Mouse (Mus musculus) CH12.LX (cell line): Measurements from ENCODE around the gene Lgals4. TPM values are rescaled to one million over a fixed set of nuclear protein-coding genes. Genes with fewer than 3 reads are reported as not detected.

ENCODE experiments used
- DNase-seq: peaks from one replicate; pipeline ENCODE4 v3.0.0-alpha.2; 2013; ENCODE audit errors: extremely low read depth
- H3K27ac ChIP-seq: 2 replicates; pipeline ENCODE4 v1.5.1; 2012; ENCODE audit warnings: low read depth, mild to moderate bottlenecking, control low read depth, moderate library complexity; ENCODE audit not compliant: insufficient read depth
- H3K27me3 ChIP-seq: replicated peaks from 2 replicates; pipeline ENCODE3; 2012; ENCODE audit warnings: inconsistent platforms
- H3K36me3 ChIP-seq, 2 experiments: replicated peaks in 1 of 2; 2 replicates each; pipeline versions ENCODE3 to v1.6.1; 2012; ENCODE audit warnings: inconsistent platforms in 1 of 2, low read length in 1 of 2, mild to moderate bottlenecking in 1 of 2, mixed read lengths in 1 of 2, moderate library complexity in 1 of 2; ENCODE audit not compliant: control insufficient read depth in 1 of 2, insufficient read depth in 1 of 2
- H3K4me1 ChIP-seq, 2 experiments: 2 replicates each; pipeline ENCODE4 v1.6.1; 2012; ENCODE audit warnings: inconsistent platforms in 1 of 2, moderate library complexity in 1 of 2; ENCODE audit not compliant: insufficient read depth in 2 of 2, control insufficient read depth in 1 of 2
- H3K4me2 ChIP-seq: 2 replicates; pipeline ENCODE4 v1.6.1; 2012; ENCODE audit warnings: low read depth, mild to moderate bottlenecking, control low read depth; ENCODE audit not compliant: poor library complexity, insufficient read depth, severe bottlenecking
- H3K4me3 ChIP-seq, 3 experiments: fragments of 150-350 bp in 1 of 3; sonication (generic) in 1 of 3; replicated peaks in 1 of 3; 2 replicates each; pipeline versions ENCODE3 to v1.5.1; 2011 to 2012; ENCODE audit warnings: low read depth in 2 of 3, low read length in 2 of 3, mild to moderate bottlenecking in 2 of 3, moderate library complexity in 2 of 3, control low read depth in 1 of 3, improper control_type of control experiment in 1 of 3, inconsistent platforms in 1 of 3, mixed read lengths in 1 of 3; ENCODE audit not compliant: poor library complexity in 1 of 3
- H3K79me2 ChIP-seq: replicated peaks from 2 replicates; pipeline ENCODE4 v1.6.1; 2012; ENCODE audit warnings: mild to moderate bottlenecking, moderate library complexity; ENCODE audit not compliant: control insufficient read depth, poor library complexity, insufficient read depth, severe bottlenecking; ENCODE audit errors: extremely low read depth
- H3K9ac ChIP-seq: 2 replicates; pipeline ENCODE4 v1.6.1; 2012; ENCODE audit warnings: low read depth, mild to moderate bottlenecking, control low read depth, moderate library complexity; ENCODE audit not compliant: insufficient read depth
- H3K9me3 ChIP-seq: replicated peaks from 2 replicates; pipeline ENCODE3; 2012; ENCODE audit warnings: low read length, inconsistent platforms, mixed read lengths
- BHLHE40 ChIP-seq: IDR thresholded peaks from 2 replicates; pipeline ENCODE4 v1.6.1; 2011; ENCODE audit warnings: mild to moderate bottlenecking, low read depth, low read length, improper control_type of control experiment
- CHD1 ChIP-seq: IDR thresholded peaks from 2 replicates; pipeline ENCODE4 v1.6.1; 2012; ENCODE audit warnings: low read depth, low read length, improper control_type of control experiment, inconsistent platforms
- CHD2 ChIP-seq: IDR thresholded peaks from 2 replicates; pipeline ENCODE4 v1.6.1; 2011; ENCODE audit warnings: low read length, improper control_type of control experiment
- CTCF ChIP-seq, 2 experiments: IDR thresholded peaks in 1 of 2; conservative IDR thresholded peaks in 1 of 2; 2 replicates each; pipeline ENCODE4 v1.5.1; 2011 to 2012; ENCODE audit warnings: low read depth in 2 of 2, low read length in 2 of 2, improper control_type of control experiment in 1 of 2, inconsistent platforms in 1 of 2, mild to moderate bottlenecking in 1 of 2, moderate library complexity in 1 of 2
- EP300 ChIP-seq: IDR thresholded peaks from 2 replicates; pipeline ENCODE4 v1.6.1; 2011; ENCODE audit warnings: low read length, improper control_type of control experiment
- ETS1 ChIP-seq: conservative IDR thresholded peaks from 2 replicates; pipeline ENCODE4 v1.6.1; 2012; ENCODE audit warnings: low read depth, mild to moderate bottlenecking, inconsistent platforms, low read length, improper control_type of control experiment, moderate library complexity
- JUN ChIP-seq: IDR thresholded peaks from 2 replicates; pipeline ENCODE4 v1.6.1; 2011; ENCODE audit warnings: low read depth, mild to moderate bottlenecking, low read length, improper control_type of control experiment, moderate library complexity; ENCODE audit not compliant: insufficient read depth
- KAT2A ChIP-seq: IDR thresholded peaks from 2 replicates; pipeline ENCODE4 v1.6.1; 2012; ENCODE audit warnings: low read length, improper control_type of control experiment, inconsistent platforms; ENCODE audit not compliant: insufficient replicate concordance
- MAX ChIP-seq: IDR thresholded peaks from 2 replicates; pipeline ENCODE4 v1.6.1; 2011; ENCODE audit warnings: low read length, improper control_type of control experiment
- MYC ChIP-seq: IDR thresholded peaks from 2 replicates; pipeline ENCODE4 v1.6.1; 2011; ENCODE audit warnings: low read depth, mild to moderate bottlenecking, improper control_type of control experiment, low read length
- NELFE ChIP-seq: IDR thresholded peaks from 2 replicates; pipeline ENCODE4 v1.6.1; 2011; ENCODE audit warnings: low read depth, low read length, improper control_type of control experiment
- NRF1 ChIP-seq: IDR thresholded peaks from 2 replicates; pipeline ENCODE4 v1.6.1; 2014; ENCODE audit warnings: low read depth, mild to moderate bottlenecking, inconsistent platforms, low read length, improper control_type of control experiment, moderate library complexity
- PAX5 ChIP-seq: IDR thresholded peaks from 2 replicates; pipeline ENCODE4 v1.6.1; 2012; ENCODE audit warnings: low read length, inconsistent platforms, mixed read lengths
- RAD21 ChIP-seq: IDR thresholded peaks from 2 replicates; pipeline ENCODE4 v1.6.1; 2011; ENCODE audit warnings: low read depth, mild to moderate bottlenecking, low read length, improper control_type of control experiment, moderate library complexity
- RCOR1 ChIP-seq: conservative IDR thresholded peaks from 2 replicates; pipeline ENCODE4 v1.6.1; 2012; ENCODE audit warnings: low read depth, mild to moderate bottlenecking, inconsistent platforms, low read length, improper control_type of control experiment
- TCF12 ChIP-seq: IDR thresholded peaks from 2 replicates; pipeline ENCODE4 v1.6.1; 2014; ENCODE audit warnings: low read depth, mild to moderate bottlenecking, inconsistent platforms, low read length, improper control_type of control experiment
- USF2 ChIP-seq: conservative IDR thresholded peaks from 2 replicates; pipeline ENCODE4 v1.6.1; 2011; ENCODE audit warnings: low read depth, low read length, improper control_type of control experiment
- ZC3H11A ChIP-seq: IDR thresholded peaks from 2 replicates; pipeline ENCODE4 v1.6.1; 2012; ENCODE audit warnings: low read depth, mild to moderate bottlenecking, inconsistent platforms, low read length, improper control_type of control experiment
- ZMIZ1 ChIP-seq: IDR thresholded peaks from 2 replicates; pipeline ENCODE4 v1.6.1; 2012; ENCODE audit warnings: low read depth, mild to moderate bottlenecking, inconsistent platforms, low read length, improper control_type of control experiment
- dilution Hi-C: fragments of 300-500 bp; cut with MboI; formaldehyde crosslinking; loops from 2 replicates; pipeline ENCODE4 v1.14.3; 2020; ENCODE audit warnings: low sequenced_read_pairs; ENCODE audit not compliant: extremely low pct_unique_long_range_greater_than_20kb, extremely low pct_ligation_motif_present
- in situ Hi-C: fragments of 300-500 bp; cut with MboI; formaldehyde crosslinking; loops from 3 replicates; pipeline ENCODE4 v1.14.3; 2019; ENCODE audit warnings: low sequenced_read_pairs, low pct_ligation_motif_present, low pct_unique_long_range_greater_than_20kb, mixed read lengths
- polyA plus RNA-seq: library from polyadenylated mRNA; unstranded; fragments of >175 nt; gene quantifications from 2 replicates; pipeline ENCODE4 v1.2.1, GENCODE M21; 2012; ENCODE audit warnings: low read depth; ENCODE audit not compliant: insufficient read length
- total RNA-seq, 2 experiments: library from RNA; depleted of rRNA; stranded (reverse); fragments of 300-350 nt in 1 of 2; fragments of >200 nt in 1 of 2; gene quantifications; 2 replicates each; pipeline ENCODE4 v1.2.3; 2012 to 2014

The Lgals4 gene
- total and polyA plus RNA-seq, 3 experiments, result 2.6 to 7.0 (median 6.5) TPM

DNA sequence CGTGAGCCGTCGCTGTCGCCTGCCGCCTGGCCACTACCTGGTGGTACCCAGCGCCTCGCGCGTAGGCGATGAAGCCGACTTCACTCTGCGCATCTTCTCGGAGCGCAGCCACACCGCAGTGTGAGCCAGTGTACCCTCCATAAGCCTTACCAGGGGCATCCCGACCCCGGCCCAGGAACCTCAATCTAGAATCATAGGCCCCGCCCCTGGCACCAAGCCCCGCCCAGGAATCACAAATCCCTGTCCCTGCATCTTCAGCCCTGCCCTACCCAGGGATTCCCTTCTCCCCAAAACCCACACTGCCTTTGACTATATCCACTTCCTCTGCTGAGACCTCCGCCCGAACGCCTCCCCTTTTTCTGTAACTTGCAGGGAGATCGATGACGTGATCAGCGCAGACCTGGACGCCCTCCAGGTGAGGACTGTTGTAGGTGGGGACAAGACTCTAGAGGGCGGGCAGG is 55.1 kb downstream of the Lgals4 start:
- Histone ChIP-seq H3K27me3 (no peaks in the 10 kb centered on the region), H3K4me3 (no peak overlapping the region), H3K27ac (no peak overlapping the region), H3K36me3 (peaks cover 17 to 57% of the 10 kb centered on the region in 2 experiments), H3K9ac (no peak overlapping the region), H3K4me2 (no peak overlapping the region), H3K4me1 (no peaks in the 10 kb centered on the region), H3K79me2 (no peaks in the 10 kb centered on the region), H3K9me3 (no peaks in the 10 kb centered on the region)
- dilution Hi-C loops (no loop called here), in situ Hi-C loops (no loop called here)
- no peak for TF ChIP-seq CTCF (conservative IDR thresholded peaks at IDR 0.05 in 1 of 2, IDR thresholded peaks at IDR 0.05 in 1 of 2; ENCODE audit: low read depth in 2 of 2, low read length in 2 of 2)
- no peak for TF ChIP-seq ZMIZ1
- TF ChIP-seq MAX, result no peak
- TF ChIP-seq CHD1, result no peak
- no peak for TF ChIP-seq TCF12
- TF ChIP-seq KAT2A, result no peak
- TF ChIP-seq BHLHE40, result no peak
- TF ChIP-seq JUN, result no peak
- no peak for TF ChIP-seq CHD2
- TF ChIP-seq NRF1, result no peak
- no peak for TF ChIP-seq RCOR1
- TF ChIP-seq RAD21, result no peak
- no peak for TF ChIP-seq NELFE
- no peak for TF ChIP-seq PAX5
- TF ChIP-seq MYC, result no peak
- TF ChIP-seq USF2, result no peak
- no peak for TF ChIP-seq EP300
- no peak for TF ChIP-seq ZC3H11A
- no peak for TF ChIP-seq ETS1
- no peak for DNase-seq

Other genes starting within 250 kb of the Lgals4 start
- gene Samd4b, start 235.7 kb upstream of the Lgals4 start, total RNA-seq (2012; rRNA removed), result 7.7 and 10.0 TPM in 2 replicates
- gene Samd4b, start 235.7 kb upstream of the Lgals4 start, total RNA-seq (2014; rRNA removed), result 2.7 and 3.7 TPM in 2 replicates
- gene Samd4b, start 235.7 kb upstream of the Lgals4 start, polyA plus RNA-seq, result 18.0 and 24.6 TPM in 2 replicates
- 8.3 and 10.7 TPM in 2 replicates for gene Pak4, start 235.7 kb upstream of the Lgals4 start, total RNA-seq (2012; rRNA removed)
- 6.7 and 7.5 TPM in 2 replicates for gene Pak4, start 235.7 kb upstream of the Lgals4 start, total RNA-seq (2014; rRNA removed)
- gene Pak4, start 235.7 kb upstream of the Lgals4 start, polyA plus RNA-seq, result 10.5 and 11.2 TPM in 2 replicates
- gene Acp7, start 202.5 kb upstream of the Lgals4 start, total RNA-seq (2012; rRNA removed), result not detected in 2 replicates
- not detected in 2 replicates for gene Acp7, start 202.5 kb upstream of the Lgals4 start, total RNA-seq (2014; rRNA removed)
- gene Acp7, start 202.5 kb upstream of the Lgals4 start, polyA plus RNA-seq, result not detected in 2 replicates
- not detected in 2 replicates for gene Fbxo27, start 141.0 kb upstream of the Lgals4 start, total RNA-seq (2012; rRNA removed)
- not detected in 2 replicates for gene Fbxo27, start 141.0 kb upstream of the Lgals4 start, total RNA-seq (2014; rRNA removed)
- gene Fbxo27, start 141.0 kb upstream of the Lgals4 start, polyA plus RNA-seq, result not detected in 2 replicates
- 0.13 and 0.25 TPM in 2 replicates for gene Fbxo17, start 117.0 kb upstream of the Lgals4 start, total RNA-seq (2012; rRNA removed)
- not detected in 2 replicates for gene Fbxo17, start 117.0 kb upstream of the Lgals4 start, total RNA-seq (2014; rRNA removed)
- gene Fbxo17, start 117.0 kb upstream of the Lgals4 start, polyA plus RNA-seq, result 0.26 and 0.37 TPM in 2 replicates
- gene Mrps12, start 92.0 kb upstream of the Lgals4 start, total RNA-seq (2012; rRNA removed), result 112 and 137 TPM in 2 replicates
- 85.9 and 91.6 TPM in 2 replicates for gene Mrps12, start 92.0 kb upstream of the Lgals4 start, total RNA-seq (2014; rRNA removed)
- 66.0 and 69.9 TPM in 2 replicates for gene Mrps12, start 92.0 kb upstream of the Lgals4 start, polyA plus RNA-seq
- 16.7 and 17.1 TPM in 2 replicates for gene Sars2, start 91.9 kb upstream of the Lgals4 start, total RNA-seq (2012; rRNA removed)
- gene Sars2, start 91.9 kb upstream of the Lgals4 start, total RNA-seq (2014; rRNA removed), result 10.5 and 11.7 TPM in 2 replicates
- gene Sars2, start 91.9 kb upstream of the Lgals4 start, polyA plus RNA-seq, result 24.7 and 24.9 TPM in 2 replicates
- gene Ccer2, start 77.7 kb upstream of the Lgals4 start, total RNA-seq (2012; rRNA removed), result 0.17 TPM in 1 of 2 replicates, not detected in the other
- gene Ccer2, start 77.7 kb upstream of the Lgals4 start, total RNA-seq (2014; rRNA removed), result not detected in 2 replicates
- not detected in 2 replicates for gene Ccer2, start 77.7 kb upstream of the Lgals4 start, polyA plus RNA-seq
- 66.2 and 68.3 TPM in 2 replicates for gene Sirt2, start 67.1 kb upstream of the Lgals4 start, total RNA-seq (2012; rRNA removed)
- 36.0 and 40.9 TPM in 2 replicates for gene Sirt2, start 67.1 kb upstream of the Lgals4 start, total RNA-seq (2014; rRNA removed)
- 124 and 128 TPM in 2 replicates for gene Sirt2, start 67.1 kb upstream of the Lgals4 start, polyA plus RNA-seq
- 59.3 and 62.8 TPM in 2 replicates for gene Nfkbib, start 66.3 kb upstream of the Lgals4 start, total RNA-seq (2012; rRNA removed)
- gene Nfkbib, start 66.3 kb upstream of the Lgals4 start, total RNA-seq (2014; rRNA removed), result 24.6 and 30.5 TPM in 2 replicates
- 97.5 and 101 TPM in 2 replicates for gene Nfkbib, start 66.3 kb upstream of the Lgals4 start, polyA plus RNA-seq
- 60.9 and 65.5 TPM in 2 replicates for gene Rinl, start 44.9 kb upstream of the Lgals4 start, total RNA-seq (2012; rRNA removed)
- 41.5 and 46.1 TPM in 2 replicates for gene Rinl, start 44.9 kb upstream of the Lgals4 start, total RNA-seq (2014; rRNA removed)
- 60.6 and 61.8 TPM in 2 replicates for gene Rinl, start 44.9 kb upstream of the Lgals4 start, polyA plus RNA-seq
- gene Hnrnpl, start 25.3 kb upstream of the Lgals4 start, total RNA-seq (2012; rRNA removed), result 296 and 342 TPM in 2 replicates
- gene Hnrnpl, start 25.3 kb upstream of the Lgals4 start, total RNA-seq (2014; rRNA removed), result 365 and 371 TPM in 2 replicates
- gene Hnrnpl, start 25.3 kb upstream of the Lgals4 start, polyA plus RNA-seq, result 640 and 645 TPM in 2 replicates
- 103 and 124 TPM in 2 replicates for gene Ech1, start 8.6 kb upstream of the Lgals4 start, total RNA-seq (2012; rRNA removed)
- gene Ech1, start 8.6 kb upstream of the Lgals4 start, total RNA-seq (2014; rRNA removed), result 119 and 121 TPM in 2 replicates
- 65.1 and 67.6 TPM in 2 replicates for gene Ech1, start 8.6 kb upstream of the Lgals4 start, polyA plus RNA-seq
- gene Lgals7, start 30.0 kb downstream of the Lgals4 start, total RNA-seq (2012; rRNA removed), result not detected in 2 replicates
- gene Lgals7, start 30.0 kb downstream of the Lgals4 start, total RNA-seq (2014; rRNA removed), result not detected in 2 replicates
- gene Lgals7, start 30.0 kb downstream of the Lgals4 start, polyA plus RNA-seq, result not detected in 2 replicates
- 0.17 TPM in 2 replicates for gene Capn12, start 47.6 kb downstream of the Lgals4 start, total RNA-seq (2012; rRNA removed)
- not detected in 2 replicates for gene Capn12, start 47.6 kb downstream of the Lgals4 start, total RNA-seq (2014; rRNA removed)
- not detected in 2 replicates for gene Capn12, start 47.6 kb downstream of the Lgals4 start, polyA plus RNA-seq
- gene Actn4, start 128.5 kb downstream of the Lgals4 start, total RNA-seq (2012; rRNA removed), result 62.9 and 63.4 TPM in 2 replicates
- 45.9 and 56.9 TPM in 2 replicates for gene Actn4, start 128.5 kb downstream of the Lgals4 start, total RNA-seq (2014; rRNA removed)
- gene Actn4, start 128.5 kb downstream of the Lgals4 start, polyA plus RNA-seq, result 127 and 145 TPM in 2 replicates
- 513 and 551 TPM in 2 replicates for gene Eif3k, start 148.0 kb downstream of the Lgals4 start, total RNA-seq (2012; rRNA removed)
- gene Eif3k, start 148.0 kb downstream of the Lgals4 start, total RNA-seq (2014; rRNA removed), result 595 and 658 TPM in 2 replicates
- gene Eif3k, start 148.0 kb downstream of the Lgals4 start, polyA plus RNA-seq, result 580 and 584 TPM in 2 replicates
- gene Map4k1, start 148.2 kb downstream of the Lgals4 start, total RNA-seq (2012; rRNA removed), result 183 and 195 TPM in 2 replicates
- 112 and 114 TPM in 2 replicates for gene Map4k1, start 148.2 kb downstream of the Lgals4 start, total RNA-seq (2014; rRNA removed)
- 395 and 401 TPM in 2 replicates for gene Map4k1, start 148.2 kb downstream of the Lgals4 start, polyA plus RNA-seq